Mouse (Mus musculus) olfactory bulb, adult 2 months (tissue): ENCODE data around the gene Tmem235.
"Not testable (repeated sequence)": the region's sequence is repeated elsewhere in the genome, so short reads cannot be mapped to it uniquely, and the experiment has no call there.

Source experiments
- CTCF ChIP-seq: fragments of 200-500 bp; IDR thresholded peaks from 2 replicates; pipeline ENCODE4 v1.5.1; 2012; ENCODE audit warnings: low read depth, mild to moderate bottlenecking, low read length, moderate library complexity; ENCODE audit not compliant: insufficient read depth
- POLR2A ChIP-seq: fragments of 200-500 bp; IDR thresholded peaks from 2 replicates; pipeline ENCODE4 v1.6.1; 2012; ENCODE audit warnings: mild to moderate bottlenecking, low read depth, low read length, moderate library complexity; ENCODE audit not compliant: insufficient read depth

DNA sequence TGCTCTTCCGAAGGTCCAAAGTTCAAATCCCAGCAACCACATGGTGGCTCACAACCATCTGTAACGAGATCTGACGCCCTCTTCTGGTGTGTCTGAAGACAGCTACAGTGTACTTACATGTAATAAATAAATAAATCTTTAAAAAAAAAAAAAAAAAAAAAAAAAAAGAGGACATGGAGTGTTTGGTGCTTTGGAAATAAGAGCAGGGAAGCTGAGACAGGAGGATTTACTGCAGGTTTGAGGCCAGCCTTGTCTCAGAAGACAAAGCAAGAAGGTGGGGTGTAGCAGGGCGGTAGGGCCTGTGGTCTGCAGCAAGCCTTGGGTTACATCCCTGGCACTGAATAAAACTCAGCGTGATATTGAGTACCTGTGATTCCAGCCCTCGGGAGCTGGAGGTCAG is 27.0 kb upstream of the Tmem235 start:
- TF ChIP-seq CTCF, POLR2A: not testable (repeated sequence)
